Mouse (Mus musculus): ENCODE results near the gene Ksr1. TPM values are rescaled to one million over a fixed set of nuclear protein-coding genes. Genes with fewer than 3 reads are reported as not detected.

The Ksr1 gene
- polyA plus RNA-seq, 1 experiment = 20.3 TPM

DNA sequence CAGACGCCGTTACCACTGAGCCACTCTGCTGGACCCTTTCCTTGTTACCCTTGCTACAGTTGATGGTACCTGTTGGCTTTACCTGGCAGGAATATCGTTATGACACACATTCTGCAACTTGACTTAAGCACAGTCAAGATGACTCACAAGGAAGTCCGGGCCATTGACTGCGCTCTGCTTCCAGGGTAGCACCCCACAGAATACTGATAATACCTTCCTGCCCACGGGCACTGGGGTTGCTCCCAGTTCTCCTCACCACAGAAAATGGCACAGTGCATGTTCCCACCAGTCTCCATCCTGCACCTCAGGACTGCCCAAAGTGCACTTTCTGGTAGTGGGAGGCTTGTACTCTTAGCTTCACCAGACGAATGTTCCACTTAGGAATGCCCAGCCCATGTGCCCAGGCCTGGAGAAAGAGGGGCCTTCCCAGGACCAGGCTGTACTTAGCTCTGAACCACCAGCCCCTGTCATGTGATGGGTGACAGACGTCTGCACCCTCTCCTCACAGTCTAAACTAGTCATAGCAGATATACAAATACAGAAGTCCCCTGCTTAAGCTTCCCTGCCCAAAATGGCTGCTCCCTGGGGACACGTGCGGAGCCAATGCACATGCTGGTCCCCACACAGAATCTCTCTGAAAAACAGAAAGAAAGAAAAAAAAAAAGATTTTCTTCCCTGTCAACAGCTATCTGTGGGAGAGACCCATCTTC lies 52.1 kb downstream of the Ksr1 start:
- no peak for TF ChIP-seq GATA1 (IDR thresholded peaks at IDR 0.05; ENCODE audit: low read length)

DNA sequence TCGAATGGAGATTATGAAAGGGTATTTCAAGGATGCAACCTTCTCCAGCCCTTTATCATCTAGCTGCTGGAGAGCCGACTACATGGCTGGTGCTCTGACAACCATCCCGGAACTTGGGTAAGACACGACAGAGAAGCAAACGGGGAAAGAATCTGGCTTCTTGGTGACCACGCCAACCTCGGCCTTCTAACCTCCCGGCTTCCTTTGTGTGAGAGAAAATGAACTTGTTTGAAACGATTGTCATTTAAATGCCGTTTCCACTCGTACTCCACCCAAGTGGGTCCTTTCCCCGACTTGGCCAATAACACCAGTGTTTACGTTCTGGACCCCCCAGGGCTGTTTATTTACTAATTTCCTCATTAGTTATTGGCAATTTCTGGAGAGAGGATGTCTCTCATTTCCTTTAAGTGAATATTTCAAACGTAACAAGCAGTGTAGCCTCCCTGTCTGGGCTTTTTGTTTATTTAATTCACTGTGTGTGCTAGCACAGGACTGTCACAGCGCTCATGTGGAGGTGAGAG lies 52.8 kb downstream of the Ksr1 start:
- TF ChIP-seq GATA1 (IDR thresholded peaks at IDR 0.05; ENCODE audit: low read length) = no peak

DNA sequence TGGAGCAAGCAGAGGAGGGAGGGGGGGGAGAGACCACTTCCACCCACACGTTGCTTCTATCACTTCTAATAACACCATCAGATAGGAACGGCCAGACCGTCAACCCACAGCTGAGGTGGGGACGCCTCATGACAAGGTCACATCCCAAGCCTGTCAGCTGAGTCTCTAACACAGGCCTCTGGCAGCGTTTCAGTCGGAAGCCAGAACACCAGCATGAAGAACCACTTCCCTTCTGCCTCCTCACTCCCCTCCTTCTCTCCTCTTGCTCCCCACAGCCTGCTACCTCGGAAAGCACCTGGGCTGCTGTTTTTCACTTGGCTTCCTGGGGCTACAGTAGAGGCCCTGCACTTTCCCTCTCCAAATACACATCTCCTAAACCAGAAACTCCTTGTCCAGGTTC lies 53.4 kb downstream of the Ksr1 start:
- no peak for TF ChIP-seq GATA1 (IDR thresholded peaks at IDR 0.05; ENCODE audit: low read length)

DNA sequence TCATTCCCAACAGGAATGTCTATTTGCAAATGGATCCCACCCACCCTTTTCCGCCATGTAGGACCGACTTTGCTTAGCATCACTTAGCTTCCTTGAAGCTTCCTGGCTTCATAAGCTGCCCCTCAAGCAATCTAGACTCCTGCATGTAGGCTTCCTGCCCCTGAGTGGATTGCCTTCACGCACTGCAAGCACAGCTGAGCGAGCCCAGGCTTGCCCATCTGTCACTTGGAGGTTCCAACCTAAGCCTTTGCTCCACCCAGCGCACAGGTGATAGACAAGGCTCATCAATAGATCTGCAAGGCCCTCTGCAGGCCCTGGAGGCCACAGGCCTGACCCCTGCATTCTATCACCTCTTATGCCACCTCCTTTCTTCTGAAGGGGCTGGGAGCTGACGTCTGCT lies 54.0 kb downstream of the Ksr1 start:
- no peak for TF ChIP-seq GATA1 (IDR thresholded peaks at IDR 0.05; ENCODE audit: low read length)

DNA sequence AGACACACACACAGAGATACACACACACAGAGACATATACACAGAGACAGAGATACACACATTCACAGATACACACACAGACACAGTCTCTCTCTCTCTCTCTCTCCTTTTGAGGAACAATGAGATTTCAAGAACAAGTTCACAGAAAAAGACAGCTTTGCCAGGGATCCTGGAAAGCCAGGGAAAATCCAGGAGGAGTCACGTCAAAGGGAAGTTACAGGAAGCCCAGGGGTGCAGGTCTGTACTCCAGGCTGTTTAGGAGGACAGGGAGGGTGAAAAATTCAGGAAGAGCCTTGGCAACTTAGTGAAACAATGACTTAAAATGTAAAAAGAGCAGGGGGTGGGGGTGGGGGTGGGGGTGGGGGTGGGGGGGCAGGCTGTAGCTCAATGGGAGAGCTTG lies 56.5 kb downstream of the Ksr1 start:
- TF ChIP-seq GATA1 (IDR thresholded peaks at IDR 0.05; ENCODE audit: low read length) = no peak

DNA sequence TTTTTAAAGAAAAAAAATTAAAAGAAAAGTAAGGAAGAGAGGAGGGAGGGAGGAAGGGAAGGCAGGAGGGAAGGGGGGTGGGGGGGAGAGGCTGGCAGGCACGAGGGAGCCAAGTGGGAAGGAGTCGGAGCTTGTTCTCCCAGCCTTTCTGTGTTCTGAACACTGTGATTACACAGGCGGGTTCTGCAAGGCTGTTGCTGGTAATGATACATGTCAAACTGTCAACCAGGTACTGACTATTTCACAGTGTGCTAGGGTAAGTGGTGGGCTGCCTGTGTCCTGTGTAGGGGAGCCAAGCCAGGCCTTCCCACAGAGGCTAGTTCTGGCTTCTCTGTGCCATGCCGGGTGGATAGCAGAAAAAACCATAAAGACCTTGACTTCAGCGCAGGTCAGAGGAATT lies 57.2 kb downstream of the Ksr1 start:
- TF ChIP-seq GATA1 (IDR thresholded peaks at IDR 0.05; ENCODE audit: low read length) = no peak

DNA sequence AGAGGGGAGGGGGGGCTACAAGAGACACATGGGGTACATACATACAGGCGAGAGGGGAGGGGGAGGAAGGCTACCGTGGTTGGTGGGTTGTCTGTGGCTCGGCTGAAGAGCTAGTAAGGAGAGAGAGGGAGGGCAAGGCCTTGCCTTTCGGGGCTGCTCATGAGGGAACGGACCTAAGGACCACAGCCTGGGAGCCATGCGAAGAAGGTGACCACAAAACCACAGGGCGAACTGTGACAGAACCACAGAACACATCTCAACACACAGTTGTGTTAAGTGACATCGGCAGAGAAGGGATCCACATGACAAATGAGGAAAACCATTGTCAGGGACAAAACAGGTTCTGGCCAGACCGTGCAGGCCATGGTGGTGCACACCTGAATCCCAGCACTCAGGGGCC lies 57.9 kb downstream of the Ksr1 start:
- no peak for TF ChIP-seq GATA1 (IDR thresholded peaks at IDR 0.05; ENCODE audit: low read length)

DNA sequence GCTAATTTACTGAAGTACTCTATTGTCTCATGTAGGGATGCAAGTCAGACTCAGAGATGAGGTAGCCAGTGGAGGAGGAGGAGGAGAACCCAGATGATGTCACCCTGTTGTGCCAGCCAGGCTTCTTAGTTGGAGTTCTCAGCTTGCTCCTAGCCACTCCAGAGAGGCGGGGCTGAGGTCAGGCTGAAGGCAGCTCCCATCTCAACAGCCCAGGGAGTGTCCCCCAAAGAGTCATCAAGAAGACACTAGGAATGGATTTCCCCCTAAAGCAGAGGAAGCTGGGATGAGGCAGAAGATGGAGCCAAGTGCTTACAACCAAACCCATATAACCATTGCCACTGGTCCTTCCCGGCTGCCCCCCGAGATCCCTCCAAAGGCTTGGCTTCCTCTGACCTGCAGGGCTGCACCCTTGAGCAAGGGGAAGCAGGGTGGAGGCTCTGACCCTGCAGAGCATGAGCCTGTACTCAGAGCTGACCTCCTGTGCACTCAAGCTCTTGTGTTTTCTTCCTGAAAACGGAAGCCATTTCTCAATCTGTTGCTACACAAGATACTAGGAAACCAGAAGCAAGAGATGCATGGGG lies 58.4 kb downstream of the Ksr1 start:
- no peak for TF ChIP-seq GATA1 (IDR thresholded peaks at IDR 0.05; ENCODE audit: low read length)

DNA sequence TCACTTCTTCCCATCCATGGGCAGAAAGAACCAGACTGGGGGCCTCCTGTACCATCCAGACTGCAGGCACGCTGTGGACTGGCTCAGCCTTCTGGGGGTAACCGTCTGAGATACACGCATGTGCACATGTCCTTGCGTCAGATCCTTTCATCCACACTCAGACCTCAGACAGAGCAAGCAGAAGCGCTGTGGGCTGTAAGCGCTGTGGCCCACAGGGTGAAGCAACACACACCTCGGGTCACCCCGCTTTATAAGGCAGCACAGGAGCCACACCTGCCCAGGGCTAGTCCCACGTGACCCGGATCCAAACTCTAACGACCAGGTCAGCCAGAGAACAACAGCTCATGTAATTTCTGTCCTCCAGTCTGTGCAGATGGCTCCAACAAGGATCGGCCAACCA lies 59.4 kb downstream of the Ksr1 start:
- no peak for TF ChIP-seq GATA1 (IDR thresholded peaks at IDR 0.05; ENCODE audit: low read length)

DNA sequence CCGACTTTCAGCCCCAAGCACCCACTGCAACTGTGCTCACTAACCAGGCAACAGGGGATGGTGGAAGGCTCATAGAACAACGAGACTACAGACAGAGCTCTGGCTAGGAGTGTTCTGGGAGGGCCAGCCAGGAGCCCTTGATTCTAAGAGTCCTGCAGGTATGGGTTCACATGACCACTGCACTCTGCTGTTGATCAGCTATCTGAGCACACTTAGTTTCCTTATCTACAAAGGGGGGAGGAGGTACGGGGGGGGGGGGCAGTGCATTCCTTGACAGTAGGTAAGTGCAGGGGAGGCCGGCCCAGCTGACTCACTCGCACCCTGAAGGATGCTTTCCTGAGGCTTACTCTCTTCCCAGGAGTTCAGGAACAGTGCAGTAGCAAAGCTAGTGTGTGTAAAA lies 61.1 kb downstream of the Ksr1 start:
- no peak for TF ChIP-seq GATA1 (IDR thresholded peaks at IDR 0.05; ENCODE audit: low read length)

DNA sequence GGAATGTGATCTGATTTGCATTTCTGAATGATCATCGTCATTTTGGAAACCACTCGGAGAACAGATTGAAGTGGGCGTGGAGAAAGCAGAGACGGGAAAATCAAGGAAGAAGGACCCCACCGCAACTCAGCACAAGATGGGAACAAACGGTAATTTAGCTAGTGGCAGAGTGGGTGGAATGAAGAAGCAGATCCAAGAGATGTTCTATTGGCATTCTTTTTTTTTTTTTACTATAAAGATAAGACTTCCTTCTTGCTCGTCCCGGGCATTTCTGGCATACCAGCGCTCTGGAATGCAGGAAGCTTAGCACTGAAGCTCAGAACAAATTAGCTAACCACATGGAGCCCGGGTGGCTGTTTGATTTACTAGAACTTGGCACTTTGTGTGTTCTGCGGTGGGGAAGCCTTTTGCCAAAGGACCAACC lies 63.2 kb downstream of the Ksr1 start:
- no peak for TF ChIP-seq GATA1 (IDR thresholded peaks at IDR 0.05; ENCODE audit: low read length)

DNA sequence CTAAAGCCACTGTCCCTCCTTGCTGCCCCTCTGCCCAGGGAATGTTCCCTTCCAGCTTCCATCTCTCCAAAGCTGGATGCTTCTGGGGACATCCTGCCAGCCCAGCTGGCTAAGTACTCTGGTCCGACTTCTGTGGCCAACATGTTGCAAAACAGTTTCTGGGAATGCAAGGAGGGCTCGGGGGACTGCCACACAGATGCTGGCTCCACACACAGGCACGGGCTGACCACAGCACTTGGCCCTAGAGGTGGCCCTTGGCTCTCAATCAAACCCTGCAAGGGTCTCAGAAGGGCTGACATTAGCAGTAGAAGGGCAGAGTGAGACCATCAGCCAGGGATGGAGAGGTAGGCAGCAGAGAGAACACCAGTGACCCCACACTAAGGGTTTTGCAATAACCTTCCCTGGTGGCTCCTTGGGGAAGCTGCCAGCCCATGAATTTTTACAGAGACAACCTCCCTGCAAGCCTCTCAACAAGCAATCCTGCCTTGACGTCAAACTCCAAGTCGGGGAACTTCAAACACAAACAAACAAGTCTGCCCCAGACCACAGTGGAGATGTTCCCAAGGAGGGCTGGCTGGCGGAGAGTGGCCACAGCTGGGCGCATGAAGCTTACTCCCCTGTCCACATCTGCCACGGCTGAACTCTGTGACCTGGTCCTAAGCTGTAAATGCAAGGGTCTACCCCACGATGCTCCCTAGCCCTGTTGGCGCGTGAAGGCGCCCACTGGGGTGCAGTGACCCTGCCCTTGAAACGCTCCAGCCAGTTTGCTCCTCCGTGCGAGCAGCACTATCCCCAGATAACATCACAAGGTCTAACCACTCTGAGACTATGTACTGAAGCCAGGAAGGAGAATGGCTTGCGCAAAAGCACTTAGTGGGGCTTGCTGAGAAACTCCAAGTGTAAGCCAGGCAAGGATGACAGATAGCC lies 65.0 kb downstream of the Ksr1 start:
- no peak for TF ChIP-seq GATA1 (IDR thresholded peaks at IDR 0.05; ENCODE audit: low read length)

DNA sequence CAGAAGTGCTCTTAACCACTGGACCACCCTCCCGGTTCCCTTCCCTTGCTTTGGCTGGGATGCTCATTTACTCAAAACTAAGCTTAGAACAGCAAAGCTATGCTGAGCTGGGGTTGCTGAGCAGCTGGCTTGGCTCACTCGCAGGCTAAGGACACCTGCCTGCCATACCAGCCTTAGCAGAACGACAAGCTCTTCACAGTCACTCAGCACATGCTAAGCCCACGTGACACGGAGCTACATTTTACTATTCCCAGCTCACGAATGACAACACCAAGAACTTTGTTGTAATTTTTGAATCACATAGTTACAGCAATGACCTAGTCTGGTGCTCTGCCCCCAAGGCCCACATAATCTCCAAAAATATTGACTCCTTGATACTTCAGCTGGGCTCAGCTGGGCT lies 66.1 kb downstream of the Ksr1 start:
- TF ChIP-seq GATA1 (IDR thresholded peaks at IDR 0.05; ENCODE audit: low read length) = no peak

DNA sequence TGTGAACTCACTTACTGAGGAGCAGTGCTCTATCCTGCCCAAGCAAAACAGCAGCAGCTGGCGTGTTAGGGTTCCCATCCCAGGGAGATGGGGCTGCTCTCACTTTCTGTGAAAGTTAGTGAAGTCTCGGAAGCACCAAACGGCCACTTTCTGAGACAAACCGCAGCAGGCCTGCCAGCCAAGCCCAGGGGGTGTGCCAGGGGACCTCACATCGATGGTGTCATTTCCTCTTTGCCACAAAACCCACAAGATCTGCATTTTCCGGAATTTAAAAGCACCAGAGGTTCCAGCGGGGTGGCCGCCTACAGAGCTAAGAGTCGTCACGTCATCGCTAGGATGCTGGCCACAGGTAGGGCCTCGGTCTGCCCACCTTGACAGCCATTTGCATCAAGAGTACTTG lies 69.7 kb downstream of the Ksr1 start:
- no peak for TF ChIP-seq GATA1 (IDR thresholded peaks at IDR 0.05; ENCODE audit: low read length)

DNA sequence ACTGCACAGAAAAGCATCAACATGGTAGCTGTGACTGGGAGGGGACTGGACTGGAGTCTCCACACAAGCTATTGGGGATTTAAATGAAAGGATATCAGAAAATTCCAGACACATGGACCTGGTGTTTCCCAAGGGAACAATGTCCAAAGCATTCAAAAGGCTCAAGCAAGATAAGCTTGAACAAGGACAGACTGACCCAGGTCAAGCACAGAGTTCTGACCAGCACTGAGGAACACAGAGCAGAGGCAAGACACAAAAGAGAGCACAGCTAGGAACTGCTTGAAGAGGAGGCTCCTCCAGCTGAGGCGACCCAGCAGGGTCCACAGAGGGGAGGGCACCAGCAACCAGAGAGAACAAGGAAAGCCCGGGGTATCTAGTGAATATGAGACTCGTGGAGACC lies 71.2 kb downstream of the Ksr1 start:
- TF ChIP-seq GATA1 (IDR thresholded peaks at IDR 0.05; ENCODE audit: low read length) = no peak

DNA sequence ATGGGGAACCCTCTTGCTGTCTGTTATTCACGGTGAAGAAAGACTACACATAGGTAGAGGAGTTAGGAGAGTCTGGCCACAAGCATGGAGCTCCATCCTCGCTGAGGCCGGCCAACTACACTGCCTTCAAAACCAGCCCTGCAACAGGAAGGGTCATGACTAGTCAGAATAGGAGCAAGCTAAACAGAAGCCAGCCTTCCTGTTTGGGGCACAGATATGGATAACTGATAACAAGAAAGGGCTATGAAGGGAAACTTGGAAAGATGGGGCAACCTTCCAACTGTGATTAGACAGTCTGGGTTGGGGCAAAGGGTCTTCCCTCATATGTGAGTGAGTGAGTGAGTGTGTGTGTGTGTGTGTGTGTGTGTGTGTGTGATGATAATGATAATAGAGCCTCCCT lies 71.6 kb downstream of the Ksr1 start:
- TF ChIP-seq GATA1 (IDR thresholded peaks at IDR 0.05; ENCODE audit: low read length) = no peak

All from G1E-ER4 (cell line).